Mouse (Mus musculus) CH12.LX (cell line): ENCODE measurements at regions not wholly inside any gene's neighbourhood (a gene's known extent, or its start where the extent isn't known, plus 50 kb on each side); places are given as distances from the start of the nearest gene placed in this dataset.

Source experiments
- DNase-seq: peaks from one replicate; pipeline ENCODE4 v3.0.0-alpha.2; 2013; ENCODE audit errors: extremely low read depth
- H3K27ac ChIP-seq: 2 replicates; pipeline ENCODE4 v1.5.1; 2012; ENCODE audit warnings: low read depth, mild to moderate bottlenecking, control low read depth, moderate library complexity; ENCODE audit not compliant: insufficient read depth
- H3K27me3 ChIP-seq: replicated peaks from 2 replicates; pipeline ENCODE3; 2012; ENCODE audit warnings: inconsistent platforms
- H3K36me3 ChIP-seq, 2 experiments: replicated peaks in 1 of 2; 2 replicates each; pipeline versions ENCODE3 to v1.6.1; 2012; ENCODE audit warnings: inconsistent platforms in 1 of 2, low read length in 1 of 2, mild to moderate bottlenecking in 1 of 2, mixed read lengths in 1 of 2, moderate library complexity in 1 of 2; ENCODE audit not compliant: control insufficient read depth in 1 of 2, insufficient read depth in 1 of 2
- H3K4me1 ChIP-seq, 2 experiments: 2 replicates each; pipeline ENCODE4 v1.6.1; 2012; ENCODE audit warnings: inconsistent platforms in 1 of 2, moderate library complexity in 1 of 2; ENCODE audit not compliant: insufficient read depth in 2 of 2, control insufficient read depth in 1 of 2
- H3K4me2 ChIP-seq: 2 replicates; pipeline ENCODE4 v1.6.1; 2012; ENCODE audit warnings: low read depth, mild to moderate bottlenecking, control low read depth; ENCODE audit not compliant: poor library complexity, insufficient read depth, severe bottlenecking
- H3K4me3 ChIP-seq, 3 experiments: fragments of 150-350 bp in 1 of 3; sonication (generic) in 1 of 3; replicated peaks in 1 of 3; 2 replicates each; pipeline versions ENCODE3 to v1.5.1; 2011 to 2012; ENCODE audit warnings: low read depth in 2 of 3, low read length in 2 of 3, mild to moderate bottlenecking in 2 of 3, moderate library complexity in 2 of 3, control low read depth in 1 of 3, improper control_type of control experiment in 1 of 3, inconsistent platforms in 1 of 3, mixed read lengths in 1 of 3; ENCODE audit not compliant: poor library complexity in 1 of 3
- H3K79me2 ChIP-seq: replicated peaks from 2 replicates; pipeline ENCODE4 v1.6.1; 2012; ENCODE audit warnings: mild to moderate bottlenecking, moderate library complexity; ENCODE audit not compliant: control insufficient read depth, poor library complexity, insufficient read depth, severe bottlenecking; ENCODE audit errors: extremely low read depth
- H3K9ac ChIP-seq: 2 replicates; pipeline ENCODE4 v1.6.1; 2012; ENCODE audit warnings: low read depth, mild to moderate bottlenecking, control low read depth, moderate library complexity; ENCODE audit not compliant: insufficient read depth
- H3K9me3 ChIP-seq: replicated peaks from 2 replicates; pipeline ENCODE3; 2012; ENCODE audit warnings: low read length, inconsistent platforms, mixed read lengths
- CHD1 ChIP-seq: IDR thresholded peaks from 2 replicates; pipeline ENCODE4 v1.6.1; 2012; ENCODE audit warnings: low read depth, low read length, improper control_type of control experiment, inconsistent platforms
- CTCF ChIP-seq, 2 experiments: IDR thresholded peaks in 1 of 2; conservative IDR thresholded peaks in 1 of 2; 2 replicates each; pipeline ENCODE4 v1.5.1; 2011 to 2012; ENCODE audit warnings: low read depth in 2 of 2, low read length in 2 of 2, improper control_type of control experiment in 1 of 2, inconsistent platforms in 1 of 2, mild to moderate bottlenecking in 1 of 2, moderate library complexity in 1 of 2
- EP300 ChIP-seq: IDR thresholded peaks from 2 replicates; pipeline ENCODE4 v1.6.1; 2011; ENCODE audit warnings: low read length, improper control_type of control experiment
- ETS1 ChIP-seq: conservative IDR thresholded peaks from 2 replicates; pipeline ENCODE4 v1.6.1; 2012; ENCODE audit warnings: low read depth, mild to moderate bottlenecking, inconsistent platforms, low read length, improper control_type of control experiment, moderate library complexity
- GABPA ChIP-seq: IDR thresholded peaks from 2 replicates; pipeline ENCODE4 v1.6.1; 2012; ENCODE audit warnings: low read depth, low read length, improper control_type of control experiment, inconsistent platforms; ENCODE audit not compliant: insufficient replicate concordance
- HCFC1 ChIP-seq: IDR thresholded peaks from 2 replicates; pipeline ENCODE4 v1.6.1; 2012; ENCODE audit warnings: low read depth, mild to moderate bottlenecking, inconsistent platforms, low read length, improper control_type of control experiment
- IRF4 ChIP-seq: IDR thresholded peaks from 2 replicates; pipeline ENCODE4 v1.6.1; 2014; ENCODE audit warnings: low read depth, mild to moderate bottlenecking, inconsistent platforms, low read length, improper control_type of control experiment
- KAT2A ChIP-seq: IDR thresholded peaks from 2 replicates; pipeline ENCODE4 v1.6.1; 2012; ENCODE audit warnings: low read length, improper control_type of control experiment, inconsistent platforms; ENCODE audit not compliant: insufficient replicate concordance
- MAFK ChIP-seq: IDR thresholded peaks from 2 replicates; pipeline ENCODE4 v1.6.1; 2011; ENCODE audit warnings: low read length, improper control_type of control experiment; ENCODE audit not compliant: insufficient replicate concordance
- MAZ ChIP-seq: IDR thresholded peaks from 2 replicates; pipeline ENCODE4 v1.6.1; 2012; ENCODE audit warnings: low read depth, mild to moderate bottlenecking, inconsistent platforms, low read length, improper control_type of control experiment, moderate library complexity
- MEF2A ChIP-seq: IDR thresholded peaks from 2 replicates; pipeline ENCODE4 v1.6.1; 2014; ENCODE audit warnings: low read depth, mild to moderate bottlenecking, inconsistent platforms, low read length, improper control_type of control experiment, borderline replicate concordance
- MYC ChIP-seq: IDR thresholded peaks from 2 replicates; pipeline ENCODE4 v1.6.1; 2011; ENCODE audit warnings: low read depth, mild to moderate bottlenecking, improper control_type of control experiment, low read length
- NELFE ChIP-seq: IDR thresholded peaks from 2 replicates; pipeline ENCODE4 v1.6.1; 2011; ENCODE audit warnings: low read depth, low read length, improper control_type of control experiment
- NRF1 ChIP-seq: IDR thresholded peaks from 2 replicates; pipeline ENCODE4 v1.6.1; 2014; ENCODE audit warnings: low read depth, mild to moderate bottlenecking, inconsistent platforms, low read length, improper control_type of control experiment, moderate library complexity
- PAX5 ChIP-seq: IDR thresholded peaks from 2 replicates; pipeline ENCODE4 v1.6.1; 2012; ENCODE audit warnings: low read length, inconsistent platforms, mixed read lengths
- POLR2A ChIP-seq: IDR thresholded peaks from 2 replicates; pipeline ENCODE4 v1.6.1; 2011; ENCODE audit warnings: low read depth, mild to moderate bottlenecking, improper control_type of control experiment, low read length
- RAD21 ChIP-seq: IDR thresholded peaks from 2 replicates; pipeline ENCODE4 v1.6.1; 2011; ENCODE audit warnings: low read depth, mild to moderate bottlenecking, low read length, improper control_type of control experiment, moderate library complexity
- SMC3 ChIP-seq: IDR thresholded peaks from 2 replicates; pipeline ENCODE4 v1.6.1; 2011; ENCODE audit warnings: low read depth, low read length, improper control_type of control experiment
- TBP ChIP-seq: conservative IDR thresholded peaks from 2 replicates; pipeline ENCODE4 v1.6.1; 2011; ENCODE audit warnings: low read depth, low read length, improper control_type of control experiment
- USF1 ChIP-seq: IDR thresholded peaks from 2 replicates; pipeline ENCODE4 v1.6.1; 2014; ENCODE audit warnings: low read depth, mild to moderate bottlenecking, inconsistent platforms, low read length, improper control_type of control experiment
- USF2 ChIP-seq: conservative IDR thresholded peaks from 2 replicates; pipeline ENCODE4 v1.6.1; 2011; ENCODE audit warnings: low read depth, low read length, improper control_type of control experiment
- ZMIZ1 ChIP-seq: IDR thresholded peaks from 2 replicates; pipeline ENCODE4 v1.6.1; 2012; ENCODE audit warnings: low read depth, mild to moderate bottlenecking, inconsistent platforms, low read length, improper control_type of control experiment
- ZNF384 ChIP-seq: IDR thresholded peaks from 2 replicates; pipeline ENCODE4 v1.6.1; 2012; ENCODE audit warnings: low read depth, low read length, improper control_type of control experiment, inconsistent platforms
- dilution Hi-C: fragments of 300-500 bp; cut with MboI; formaldehyde crosslinking; loops from 2 replicates; pipeline ENCODE4 v1.14.3; 2020; ENCODE audit warnings: low sequenced_read_pairs; ENCODE audit not compliant: extremely low pct_unique_long_range_greater_than_20kb, extremely low pct_ligation_motif_present
- in situ Hi-C: fragments of 300-500 bp; cut with MboI; formaldehyde crosslinking; loops from 3 replicates; pipeline ENCODE4 v1.14.3; 2019; ENCODE audit warnings: low sequenced_read_pairs, low pct_ligation_motif_present, low pct_unique_long_range_greater_than_20kb, mixed read lengths

- H3K9me3 ChIP-seq: no peaks in the 10 kb centered on the region
- in situ Hi-C loops (no loop called here), dilution Hi-C loops (no loop called here)
- no peaks in the 10 kb centered on the region for H3K27me3 ChIP-seq
- H3K4me2 ChIP-seq: no peak overlapping the region
- peaks cover 30 to 46% of the 10 kb centered on the region in 2 experiments for H3K4me1 ChIP-seq
- DNase-seq: no peak
- peaks cover 0 to 4% of the 10 kb centered on the region in 2 experiments for H3K36me3 ChIP-seq
- no peaks in the 10 kb centered on the region for H3K79me2 ChIP-seq
- no peak overlapping the region for H3K27ac ChIP-seq
- TF ChIP-seq EP300 (no peak), CTCF (conservative IDR thresholded peaks at IDR 0.05 in 1 of 2, IDR thresholded peaks at IDR 0.05 in 1 of 2; ENCODE audit: low read depth in 2 of 2, low read length in 2 of 2) (no peak), MAZ (no peak), CHD1 (no peak), ZMIZ1 (no peak), MYC (no peak), ZNF384 (no peak), NELFE (no peak), POLR2A (no peak), KAT2A (no peak), USF2 (no peak), ETS1 (no peak), TBP (no peak), USF1 (no peak), NRF1 (no peak), GABPA (no peak), MEF2A (no peak), MAFK (no peak), HCFC1 (no peak)
- no peak overlapping the region for H3K9ac ChIP-seq
- no peak overlapping the region for H3K4me3 ChIP-seq
Measured at GRCm38 (mm10) chr12:69507906-69508305, 74.9 kb downstream of the Vcpkmt start.

DNA sequence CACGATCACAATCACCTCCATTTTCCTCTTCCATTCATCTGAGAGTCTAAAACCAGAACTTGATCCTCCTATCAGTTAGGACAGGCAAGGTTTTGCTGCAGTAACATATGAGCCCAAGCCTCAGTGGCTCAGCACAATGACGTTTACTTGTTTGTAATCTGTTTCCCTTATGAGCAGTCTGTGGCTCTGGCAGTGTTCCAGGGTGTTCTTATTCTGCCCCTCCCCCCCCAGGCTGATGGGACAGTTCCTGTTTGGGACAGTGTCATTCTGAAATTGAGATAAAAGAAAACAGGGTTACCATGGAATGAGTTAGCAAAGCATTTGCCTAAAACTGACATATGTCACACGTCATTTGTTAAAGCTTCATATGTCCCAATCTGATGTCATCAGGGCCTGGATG lies 75.5 kb downstream of the Vcpkmt start:
- no peak for DNase-seq
- Histone ChIP-seq H3K4me1 (peaks cover 29 to 46% of the 10 kb centered on the region in 2 experiments), H3K9me3 (no peaks in the 10 kb centered on the region), H3K9ac (no peak overlapping the region), H3K27me3 (no peaks in the 10 kb centered on the region), H3K79me2 (no peaks in the 10 kb centered on the region), H3K36me3 (peaks cover 0 to 4% of the 10 kb centered on the region in 2 experiments), H3K4me3 (no peak overlapping the region), H3K4me2 (no peak overlapping the region), H3K27ac (no peak overlapping the region)
- TF ChIP-seq MAZ (no peak), IRF4 (no peak), NRF1 (no peak), MAFK (no peak), USF2 (no peak), RAD21 (no peak), SMC3 (no peak), PAX5 (no peak), KAT2A (no peak)
- in situ Hi-C loops (no loop called here), dilution Hi-C loops (no loop called here)
